Mouse (Mus musculus) thymus, adult 2 months (tissue): ENCODE data around the gene Kcnd2.

ENCODE experiments used
- CTCF ChIP-seq: fragments of 200-500 bp; IDR thresholded peaks from 2 replicates; pipeline ENCODE4 v1.5.1; 2012; ENCODE audit warnings: mild to moderate bottlenecking, control low read depth, low read length, moderate library complexity, borderline replicate concordance; ENCODE audit not compliant: control insufficient read depth, poor library complexity, insufficient read depth; ENCODE audit errors: extremely low read depth
- POLR2A ChIP-seq: fragments of 200-500 bp; IDR thresholded peaks from 2 replicates; pipeline ENCODE4 v1.6.1; 2012; ENCODE audit warnings: mild to moderate bottlenecking, low read length, control low read depth, moderate library complexity; ENCODE audit not compliant: control insufficient read depth, poor library complexity, insufficient read depth; ENCODE audit errors: extremely low read depth

- TF ChIP-seq CTCF, result no peak
- TF ChIP-seq POLR2A, result no peak
Measured at GRCm38 (mm10) chr6:21534009-21534408, 318.7 kb downstream of the Kcnd2 start.
